Mouse (Mus musculus) liver, embryonic 16.5 days (tissue): Measurements from ENCODE around the gene Slc22a13. TPM values are rescaled to one million over a fixed set of nuclear protein-coding genes. Genes with fewer than 3 reads are reported as not detected.

Experiments used
- ATAC-seq: fragments of 200-750 bp; cut with Nextera tagmentation; 2 replicates; pipeline ENCODE4 v1.8.0; 2017; ENCODE audit warnings: low read depth, mild to moderate bottlenecking, moderate number of reproducible peaks, moderate library complexity
- H3K27ac ChIP-seq: fragments of 300-500 bp; sonication (generic); 2 replicates; pipeline ENCODE4 v1.5.1; 2014; ENCODE audit warnings: mild to moderate bottlenecking, low read length
- H3K27me3 ChIP-seq: fragments of 300-500 bp; sonication (generic); 2 replicates; pipeline ENCODE4 v1.6.1; 2014; ENCODE audit warnings: low read depth, low read length, mixed read lengths; ENCODE audit not compliant: control insufficient read depth, insufficient read depth
- H3K36me3 ChIP-seq: fragments of 300-500 bp; sonication (generic); 2 replicates; pipeline ENCODE4 v1.6.1; 2014; ENCODE audit warnings: mild to moderate bottlenecking; ENCODE audit not compliant: control insufficient read depth, insufficient read depth
- H3K4me1 ChIP-seq: fragments of 300-500 bp; sonication (generic); 2 replicates; pipeline ENCODE4 v1.6.1; 2014; ENCODE audit warnings: low read depth, low read length, mixed read lengths; ENCODE audit not compliant: control insufficient read depth
- H3K4me2 ChIP-seq: fragments of 300-500 bp; sonication (generic); 2 replicates; pipeline ENCODE4 v1.6.1; 2014; ENCODE audit warnings: low read depth, low read length, mixed read lengths
- H3K4me3 ChIP-seq: fragments of 300-500 bp; sonication (generic); 2 replicates; pipeline ENCODE4 v1.5.1; 2014; ENCODE audit warnings: low read depth, mild to moderate bottlenecking, low read length
- H3K9ac ChIP-seq: fragments of 300-500 bp; sonication (generic); 2 replicates; pipeline ENCODE4 v1.6.1; 2014; ENCODE audit warnings: low read depth, low read length
- H3K9me3 ChIP-seq: fragments of 300-500 bp; sonication (generic); replicated peaks from 2 replicates; pipeline ENCODE4 v1.6.1; 2016; ENCODE audit warnings: low read length; ENCODE audit not compliant: control insufficient read depth
- WGBS: fragments of 180-500 bp; shearing (Covaris S2); extraction: QIAGEN DNeasy Blood & Tissue Kit; methylation state at CpG from one replicate; pipeline ENCODE4 v1.1.7; 2014; ENCODE audit not compliant: insufficient replicate concordance; 5-methylcytosine and 5-hydroxymethylcytosine counted together
- polyA plus RNA-seq: library from polyadenylated mRNA; unstranded; fragments of >200 nt; fragmentation: Nextera tagmentation; extraction: Ambion mirVana; gene quantifications from 2 replicates; pipeline ENCODE4 v1.2.1, GENCODE M21; 2015

The Slc22a13 gene
- polyA plus RNA-seq, 1 experiment from 2014 or later = 0.08 TPM

GRCm38 (mm10) chr9:119212996-119213395, 4.1 kb upstream of the Slc22a13 start:
- no peak for ATAC-seq
- Histone ChIP-seq H3K27ac (no peak overlapping the region), H3K27me3 (no peaks in the 10 kb centered on the region), H3K4me2 (no peak overlapping the region), H3K36me3 (no peaks in the 10 kb centered on the region), H3K4me1 (no peaks in the 10 kb centered on the region), H3K4me3 (no peak overlapping the region), H3K9ac (no peak overlapping the region), H3K9me3 (no peaks in the 10 kb centered on the region)
- 61% methylated on average over 8 of the region's 8 CpGs for WGBS

GRCm38 (mm10) chr9:119207113-119207512, 1.8 kb downstream of the Slc22a13 start:
- no peaks in the 10 kb centered on the region for H3K27me3 ChIP-seq
- no peak for ATAC-seq

GRCm38 (mm10) chr9:119206666-119207065, 2.2 kb downstream of the Slc22a13 start:
- H3K27me3 ChIP-seq = no peaks in the 10 kb centered on the region
- H3K4me1 ChIP-seq = no peaks in the 10 kb centered on the region
- no peaks in the 10 kb centered on the region for H3K36me3 ChIP-seq
- no peak for ATAC-seq
- no peak overlapping the region for H3K27ac ChIP-seq
- H3K9me3 ChIP-seq = no peaks in the 10 kb centered on the region
- H3K9ac ChIP-seq = no peak overlapping the region
- no peak overlapping the region for H3K4me2 ChIP-seq
- 60% methylated on average over 2 of the region's 2 CpGs for WGBS
- no peak overlapping the region for H3K4me3 ChIP-seq

More at GRCm38 (mm10) chr9:119207113-119207512, 1.8 kb downstream of the Slc22a13 start:
- H3K9me3 ChIP-seq = no peaks in the 10 kb centered on the region
- no peaks in the 10 kb centered on the region for H3K4me1 ChIP-seq
- H3K36me3 ChIP-seq = no peaks in the 10 kb centered on the region
- no peak overlapping the region for H3K9ac ChIP-seq
- H3K4me2 ChIP-seq = no peak overlapping the region
- no peak overlapping the region for H3K27ac ChIP-seq
- H3K4me3 ChIP-seq = no peak overlapping the region
- 49% methylated on average over 4 of the region's 4 CpGs for WGBS

GRCm38 (mm10) chr9:119205756-119206155, 3.1 kb downstream of the Slc22a13 start:
- ATAC-seq = no peak
- Histone ChIP-seq H3K4me3 (no peak overlapping the region), H3K9ac (no peak overlapping the region), H3K4me1 (no peaks in the 10 kb centered on the region), H3K9me3 (no peaks in the 10 kb centered on the region), H3K27ac (no peak overlapping the region), H3K27me3 (no peaks in the 10 kb centered on the region), H3K4me2 (no peak overlapping the region), H3K36me3 (no peaks in the 10 kb centered on the region)
- 71% methylated on average over 5 of the region's 5 CpGs for WGBS

- no peak overlapping the region for H3K4me2 ChIP-seq
- no peak overlapping the region for H3K9ac ChIP-seq
- 0 out of 2 replicates have a peak, but pooled peaks cover 2% of the 10 kb centered on the region for H3K4me1 ChIP-seq
- H3K36me3 ChIP-seq = no peaks in the 10 kb centered on the region
- no peak overlapping the region for H3K27ac ChIP-seq
- 71% methylated on average over 9 of the region's 9 CpGs for WGBS
- no peaks in the 10 kb centered on the region for H3K9me3 ChIP-seq
- peak; percentile 35 for ATAC-seq
- no peaks in the 10 kb centered on the region for H3K27me3 ChIP-seq
- H3K4me3 ChIP-seq = no peak overlapping the region
Measured at GRCm38 (mm10) chr9:119203617-119204016, 5.3 kb downstream of the Slc22a13 start.

GRCm38 (mm10) chr9:119201653-119202052, 7.2 kb downstream of the Slc22a13 start:
- 63% methylated on average over 5 of the region's 5 CpGs for WGBS
- Histone ChIP-seq H3K9ac (no peak overlapping the region), H3K4me1 (0 out of 2 replicates have a peak, but pooled peaks cover 2% of the 10 kb centered on the region), H3K36me3 (no peaks in the 10 kb centered on the region), H3K27ac (no peak overlapping the region), H3K4me2 (no peak overlapping the region), H3K9me3 (no peaks in the 10 kb centered on the region), H3K4me3 (no peak overlapping the region), H3K27me3 (no peaks in the 10 kb centered on the region)
- no peak for ATAC-seq

- Histone ChIP-seq H3K9me3 (no peaks in the 10 kb centered on the region), H3K36me3 (no peaks in the 10 kb centered on the region)
Measured at GRCm38 (mm10) chr9:119199151-119199861, 9.6 kb downstream of the Slc22a13 start.

GRCm38 (mm10) chr9:119192202-119192990, 16.5 kb downstream of the Slc22a13 start:
- Histone ChIP-seq H3K36me3 (no peaks in the 10 kb centered on the region), H3K4me2 (no peak overlapping the region), H3K9ac (no peak overlapping the region), H3K27ac (no peak overlapping the region), H3K27me3 (no peaks in the 10 kb centered on the region), H3K9me3 (no peaks in the 10 kb centered on the region), H3K4me3 (no peak overlapping the region), H3K4me1 (no peaks in the 10 kb centered on the region)
- peak; percentile 71 for ATAC-seq
- WGBS = 37% methylated on average over 11 of the region's 11 CpGs

More at GRCm38 (mm10) chr9:119199151-119199861, 9.6 kb downstream of the Slc22a13 start:
- Histone ChIP-seq H3K4me1 (0 out of 2 replicates have a peak, but pooled peaks cover 2% of the 10 kb centered on the region), H3K4me2 (no peak overlapping the region), H3K4me3 (no peak overlapping the region), H3K27me3 (no peaks in the 10 kb centered on the region), H3K27ac (no peak overlapping the region), H3K9ac (no peak overlapping the region)
- 56% methylated on average over 10 of the region's 10 CpGs for WGBS
- no peak for ATAC-seq

GRCm38 (mm10) chr9:119181241-119181728, 27.6 kb downstream of the Slc22a13 start:
- no peaks in the 10 kb centered on the region for H3K9me3 ChIP-seq
- no peak overlapping the region for H3K4me3 ChIP-seq
- no peaks in the 10 kb centered on the region for H3K36me3 ChIP-seq
- H3K4me1 ChIP-seq = no peaks in the 10 kb centered on the region
- H3K9ac ChIP-seq = no peak overlapping the region
- ATAC-seq = no peak
- H3K4me2 ChIP-seq = no peak overlapping the region
- no peaks in the 10 kb centered on the region for H3K27me3 ChIP-seq
- WGBS = 30% methylated on average over 3 of the region's 3 CpGs
- H3K27ac ChIP-seq = no peak overlapping the region
